Mouse (Mus musculus) macrophage (primary cell): Measurements from ENCODE around the gene Hsp90aa1. TPM values are rescaled to one million over a fixed set of nuclear protein-coding genes. Genes with fewer than 3 reads are reported as not detected.

Experiments used
- polyA plus RNA-seq: library from polyadenylated mRNA; stranded (reverse); fragments of 250-400 nt; gene quantifications from 3 replicates; pipeline ENCODE4 v1.2.4, GENCODE M21; 2018; ENCODE audit warnings: inconsistent platforms

The Hsp90aa1 gene
- polyA plus RNA-seq, 1 experiment from 2014 or later = 290 TPM

Other genes starting within 250 kb of the Hsp90aa1 start
- 102 to 142 TPM (median 104 TPM) in 3 replicates for gene Dync1h1, start 101.3 kb downstream of the Hsp90aa1 start, polyA plus RNA-seq
- not detected in 3 replicates for gene 1700001K19Rik, start 20.1 kb downstream of the Hsp90aa1 start, polyA plus RNA-seq
- gene Wdr20, start 35.2 kb upstream of the Hsp90aa1 start, polyA plus RNA-seq = 20.2 to 22.2 TPM (median 20.6 TPM) in 3 replicates
- 0.96 to 4.8 TPM (median 3.3 TPM) in 3 replicates for gene Mok, start 138.2 kb upstream of the Hsp90aa1 start, polyA plus RNA-seq
- 7.8 to 12.1 TPM (median 10.8 TPM) in 3 replicates for gene Zfp839, start 147.5 kb upstream of the Hsp90aa1 start, polyA plus RNA-seq
- 21.8 to 58.2 TPM (median 41.8 TPM) in 3 replicates for gene Cinp, start 186.4 kb upstream of the Hsp90aa1 start, polyA plus RNA-seq
- gene Tecpr2, start 186.5 kb upstream of the Hsp90aa1 start, polyA plus RNA-seq = 6.3 to 9.4 TPM (median 7.8 TPM) in 3 replicates